Mouse (Mus musculus): ENCODE results near the gene 4930503B20Rik.

Gene 4930503B20Rik

GRCm38 (mm10) chr3:146651217-146651616 is at the start of gene 4930503B20Rik:
4930503B20Rik (minus strand) TSS chr3:146651317.
- no peak for DNase-seq (ENCODE audit: low read depth, low spot score)
- Histone ChIP-seq H3K36me3 (ENCODE audit: control insufficient read depth, insufficient read depth, low read length, poor library complexity, severe bottlenecking) (no peaks in the 10 kb centered on the region), H3K27me3 (ENCODE audit: control insufficient read depth, insufficient read depth, low read length, poor library complexity, severe bottlenecking) (no peaks in the 10 kb centered on the region)

- H3K27me3 ChIP-seq (ENCODE audit: control insufficient read depth, insufficient read depth, low read length, poor library complexity, severe bottlenecking), result peaks cover 2% of the 10 kb centered on the region; the same call in 1 of the 2 replicates
- no peaks in the 10 kb centered on the region for H3K36me3 ChIP-seq (ENCODE audit: control insufficient read depth, insufficient read depth, low read length, poor library complexity, severe bottlenecking)
- no peak for DNase-seq (ENCODE audit: low read depth, low spot score)
Measured at GRCm38 (mm10) chr3:146700051-146700450, 48.9 kb upstream of the 4930503B20Rik start.

DNA sequence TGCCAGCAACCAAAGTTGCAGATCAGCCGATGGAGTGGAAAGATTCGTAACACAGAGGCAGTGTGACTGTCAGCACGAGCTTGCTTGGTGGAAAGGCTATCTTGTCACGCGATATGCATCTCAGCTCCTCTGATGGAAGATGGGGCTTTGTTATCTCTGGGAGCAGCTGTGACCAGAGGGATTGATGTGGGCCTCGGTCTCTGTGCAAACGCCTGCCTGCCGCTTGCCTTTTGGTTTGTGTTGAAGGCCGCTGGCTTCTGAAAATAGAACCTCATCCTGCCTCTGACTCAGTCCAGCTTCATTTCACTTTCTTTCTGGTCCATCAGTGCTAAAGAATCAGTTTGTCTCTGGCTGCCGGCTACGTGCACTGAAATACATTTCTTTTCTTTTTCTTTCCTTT is 47.9 kb upstream of the 4930503B20Rik start:
- no peak for DNase-seq (ENCODE audit: low read depth, low spot score)
- Histone ChIP-seq H3K36me3 (ENCODE audit: control insufficient read depth, insufficient read depth, low read length, poor library complexity, severe bottlenecking) (no peaks in the 10 kb centered on the region), H3K27me3 (ENCODE audit: control insufficient read depth, insufficient read depth, low read length, poor library complexity, severe bottlenecking) (peaks cover 2% of the 10 kb centered on the region; the same call in 1 of the 2 replicates)

- H3K36me3 ChIP-seq (ENCODE audit: control insufficient read depth, insufficient read depth, low read length, poor library complexity, severe bottlenecking), result no peaks in the 10 kb centered on the region
- DNase-seq (ENCODE audit: low read depth, low spot score), result no peak
Measured at GRCm38 (mm10) chr3:146692547-146692946, 41.4 kb upstream of the 4930503B20Rik start.

GRCm38 (mm10) chr3:146687121-146687725 is 36.1 kb upstream of the 4930503B20Rik start:
- H3K36me3 ChIP-seq (ENCODE audit: control insufficient read depth, insufficient read depth, low read length, poor library complexity, severe bottlenecking), result no peaks in the 10 kb centered on the region
- no peaks in the 10 kb centered on the region; the same call in 1 of the 2 replicates for H3K27me3 ChIP-seq (ENCODE audit: control insufficient read depth, insufficient read depth, low read length, poor library complexity, severe bottlenecking)
- no peak for DNase-seq (ENCODE audit: low read depth, low spot score)

More at GRCm38 (mm10) chr3:146692547-146692946, 41.4 kb upstream of the 4930503B20Rik start:
- no peaks in the 10 kb centered on the region for H3K27me3 ChIP-seq (ENCODE audit: control insufficient read depth, insufficient read depth, low read length, poor library complexity, severe bottlenecking)

GRCm38 (mm10) chr3:146686428-146686827 is 35.3 kb upstream of the 4930503B20Rik start:
- no peaks in the 10 kb centered on the region; the same call in 1 of the 2 replicates for H3K27me3 ChIP-seq (ENCODE audit: control insufficient read depth, insufficient read depth, low read length, poor library complexity, severe bottlenecking)
- no peaks in the 10 kb centered on the region for H3K36me3 ChIP-seq (ENCODE audit: control insufficient read depth, insufficient read depth, low read length, poor library complexity, severe bottlenecking)
- no peak for DNase-seq (ENCODE audit: low read depth, low spot score)

- Histone ChIP-seq H3K36me3 (ENCODE audit: control insufficient read depth, insufficient read depth, low read length, poor library complexity, severe bottlenecking) (no peaks in the 10 kb centered on the region), H3K27me3 (ENCODE audit: control insufficient read depth, insufficient read depth, low read length, poor library complexity, severe bottlenecking) (no peaks in the 10 kb centered on the region; the same call in 1 of the 2 replicates)
- DNase-seq (ENCODE audit: low read depth, low spot score), result no peak
Measured at GRCm38 (mm10) chr3:146684811-146685675, 33.9 kb upstream of the 4930503B20Rik start, which contains the start of gene Samd13. Samd13 (minus strand) TSS chr3:146685592.

DNA sequence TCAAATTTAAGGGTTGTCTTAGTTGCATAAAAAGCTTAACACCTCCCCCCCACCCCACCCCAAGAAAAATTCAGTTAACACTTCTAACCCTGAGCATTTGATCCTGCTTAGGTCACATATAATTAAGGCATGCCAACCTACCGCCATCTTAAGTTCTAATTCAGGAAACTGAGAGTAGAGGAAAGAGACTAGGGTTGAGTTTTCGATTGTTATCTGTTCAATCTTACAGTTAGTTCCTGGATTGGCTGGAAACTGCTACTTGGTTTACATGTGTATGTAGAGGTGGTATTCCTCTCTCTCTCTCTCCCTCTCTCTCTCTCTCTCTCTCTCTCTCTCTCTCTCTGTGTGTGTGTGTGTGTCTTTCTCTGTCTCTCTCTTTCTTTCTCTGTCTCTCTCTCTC is 32.0 kb upstream of the 4930503B20Rik start:
- Histone ChIP-seq H3K36me3 (ENCODE audit: control insufficient read depth, insufficient read depth, low read length, poor library complexity, severe bottlenecking) (no peaks in the 10 kb centered on the region), H3K27me3 (ENCODE audit: control insufficient read depth, insufficient read depth, low read length, poor library complexity, severe bottlenecking) (no peaks in the 10 kb centered on the region; the same call in 1 of the 2 replicates)
- no peak for DNase-seq (ENCODE audit: low read depth, low spot score)

DNA sequence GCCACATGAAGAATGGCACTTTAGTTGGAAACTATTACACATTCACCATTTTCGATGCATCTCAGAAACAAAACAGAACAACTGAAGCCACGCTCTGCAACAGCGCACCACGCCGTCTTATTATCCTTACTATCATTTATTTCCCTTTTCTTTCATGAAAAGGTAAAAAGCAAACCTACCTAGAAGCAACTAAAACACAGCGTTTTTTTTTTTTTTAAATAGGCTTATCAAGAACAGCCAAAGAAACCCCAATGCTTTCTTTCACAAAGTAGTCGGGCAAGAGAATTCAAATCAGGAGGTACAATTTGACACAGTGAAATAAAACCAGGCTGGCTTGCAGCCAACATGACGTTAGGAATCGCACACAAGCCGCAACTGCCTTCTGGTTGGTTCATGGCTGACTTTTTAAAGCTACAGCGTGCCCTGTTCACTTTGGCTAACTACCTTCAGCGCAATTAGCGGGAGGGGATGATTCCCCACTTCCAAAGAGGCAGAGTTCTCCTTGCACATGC is 31.1 kb upstream of the 4930503B20Rik start:
- Histone ChIP-seq H3K36me3 (ENCODE audit: control insufficient read depth, insufficient read depth, low read length, poor library complexity, severe bottlenecking) (no peaks in the 10 kb centered on the region), H3K27me3 (ENCODE audit: control insufficient read depth, insufficient read depth, low read length, poor library complexity, severe bottlenecking) (no peaks in the 10 kb centered on the region; the same call in 1 of the 2 replicates)
- DNase-seq (ENCODE audit: low read depth, low spot score), result no peak

DNA sequence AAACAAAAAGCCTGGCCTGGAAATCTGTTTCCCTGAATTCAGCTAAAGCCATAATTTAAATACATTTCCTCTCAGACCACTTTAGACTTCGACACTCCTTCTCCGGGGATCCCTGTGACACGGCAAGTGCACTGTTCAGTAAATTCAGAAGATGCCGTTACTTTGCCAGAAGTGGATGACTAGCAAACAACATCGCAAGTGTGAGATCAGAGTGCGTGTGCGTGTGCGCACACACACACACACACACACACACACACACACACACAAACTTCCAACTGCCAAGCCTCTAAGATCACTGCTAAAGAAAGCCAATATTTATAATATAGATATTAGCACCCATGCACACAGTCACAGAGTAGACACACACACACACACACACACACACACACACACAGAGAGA is 30.6 kb upstream of the 4930503B20Rik start:
- no peaks in the 10 kb centered on the region; the same call in 1 of the 2 replicates for H3K27me3 ChIP-seq (ENCODE audit: control insufficient read depth, insufficient read depth, low read length, poor library complexity, severe bottlenecking)
- no peak for DNase-seq (ENCODE audit: low read depth, low spot score)
- no peaks in the 10 kb centered on the region for H3K36me3 ChIP-seq (ENCODE audit: control insufficient read depth, insufficient read depth, low read length, poor library complexity, severe bottlenecking)

DNA sequence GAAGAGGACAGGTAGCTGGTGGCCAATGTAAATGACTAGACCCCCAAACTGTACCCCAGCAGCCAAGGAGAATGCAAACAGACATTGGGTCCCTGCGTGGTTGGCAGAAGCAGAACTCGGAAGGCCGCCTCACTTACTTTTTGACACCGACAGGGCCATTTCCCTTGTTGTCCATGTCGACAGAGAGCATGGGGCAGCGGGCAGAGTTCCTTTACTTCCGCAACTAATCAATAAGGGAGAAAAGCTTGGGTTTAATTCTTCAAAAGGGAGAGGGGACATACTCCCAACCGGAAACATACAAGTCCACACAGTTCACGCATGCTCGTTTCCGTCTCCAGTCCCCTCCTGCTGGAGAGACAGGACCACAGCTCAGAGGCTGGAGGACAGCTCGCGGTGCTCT is 29.5 kb upstream of the 4930503B20Rik start:
- DNase-seq (ENCODE audit: low read depth, low spot score), result no peak

DNA sequence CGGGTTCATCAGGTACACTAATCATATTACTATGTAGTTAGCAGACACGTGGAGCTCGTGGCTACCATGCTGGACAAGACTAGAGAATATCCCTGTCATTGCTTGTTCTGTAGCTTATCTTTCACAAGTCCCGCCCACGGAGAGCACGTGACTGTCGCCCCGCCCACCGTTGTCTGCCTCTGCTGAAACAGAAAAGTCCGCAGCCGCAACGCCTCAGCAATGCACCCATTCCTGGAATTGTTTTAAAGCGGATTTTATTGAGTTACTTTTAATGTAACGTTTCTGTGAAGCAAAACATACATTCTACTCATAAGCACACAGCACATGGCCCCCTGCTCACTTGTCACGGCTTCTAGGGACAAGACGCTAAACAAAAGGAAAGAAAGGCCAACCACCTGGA is 28.5 kb upstream of the 4930503B20Rik start:
- no peaks in the 10 kb centered on the region; the same call in 1 of the 2 replicates for H3K27me3 ChIP-seq (ENCODE audit: control insufficient read depth, insufficient read depth, low read length, poor library complexity, severe bottlenecking)
- no peak for DNase-seq (ENCODE audit: low read depth, low spot score)
- H3K36me3 ChIP-seq (ENCODE audit: control insufficient read depth, insufficient read depth, low read length, poor library complexity, severe bottlenecking), result no peaks in the 10 kb centered on the region

More for the DNA sequence above, 29.5 kb upstream of the 4930503B20Rik start:
- Histone ChIP-seq H3K27me3 (ENCODE audit: control insufficient read depth, insufficient read depth, low read length, poor library complexity, severe bottlenecking) (no peaks in the 10 kb centered on the region; the same call in 1 of the 2 replicates), H3K36me3 (ENCODE audit: control insufficient read depth, insufficient read depth, low read length, poor library complexity, severe bottlenecking) (no peaks in the 10 kb centered on the region)

GRCm38 (mm10) chr3:146676193-146676592 is 25.1 kb upstream of the 4930503B20Rik start:
- no peaks in the 10 kb centered on the region for H3K27me3 ChIP-seq (ENCODE audit: control insufficient read depth, insufficient read depth, low read length, poor library complexity, severe bottlenecking)
- H3K36me3 ChIP-seq (ENCODE audit: control insufficient read depth, insufficient read depth, low read length, poor library complexity, severe bottlenecking), result no peaks in the 10 kb centered on the region
- DNase-seq (ENCODE audit: low read depth, low spot score), result no peak

- DNase-seq (ENCODE audit: low read depth, low spot score), result no peak
- H3K36me3 ChIP-seq (ENCODE audit: control insufficient read depth, insufficient read depth, low read length, poor library complexity, severe bottlenecking), result no peaks in the 10 kb centered on the region
- H3K27me3 ChIP-seq (ENCODE audit: control insufficient read depth, insufficient read depth, low read length, poor library complexity, severe bottlenecking), result no peaks in the 10 kb centered on the region
Measured at GRCm38 (mm10) chr3:146675101-146675500, 24.0 kb upstream of the 4930503B20Rik start.

DNA sequence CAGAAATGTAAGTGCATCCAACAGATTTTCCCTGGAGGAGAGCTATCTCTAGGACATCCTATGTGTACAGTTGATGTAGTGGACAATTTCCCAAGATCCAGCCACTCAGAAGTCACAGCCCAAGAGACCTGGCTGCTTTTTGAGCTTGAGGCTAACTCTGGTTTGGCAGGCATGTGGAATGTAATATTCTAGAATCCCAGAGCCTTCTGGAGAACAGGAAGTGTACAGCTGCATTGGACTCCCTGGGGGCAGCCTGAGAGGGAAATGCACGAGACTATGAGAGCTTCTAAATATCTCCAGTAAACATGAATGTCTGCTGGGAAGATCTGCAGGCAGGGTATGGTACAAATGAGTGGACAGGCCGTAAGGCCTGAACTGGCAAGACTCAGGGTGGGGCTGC is 20.0 kb upstream of the 4930503B20Rik start:
- DNase-seq (ENCODE audit: low read depth, low spot score), result no peak
- Histone ChIP-seq H3K36me3 (ENCODE audit: control insufficient read depth, insufficient read depth, low read length, poor library complexity, severe bottlenecking) (no peaks in the 10 kb centered on the region), H3K27me3 (ENCODE audit: control insufficient read depth, insufficient read depth, low read length, poor library complexity, severe bottlenecking) (no peaks in the 10 kb centered on the region)

Data from splenic B cell, adult 2 months (primary cell).